Mouse (Mus musculus) G1E (cell line): ENCODE data around the gene Zfp953.
"Not testable (repeated sequence)": the region's sequence is repeated elsewhere in the genome, so short reads cannot be mapped to it uniquely, and the experiment has no call there.

Experiments used
- CTCF ChIP-seq: IDR thresholded peaks from 2 replicates; pipeline ENCODE4 v1.5.1; 2012; ENCODE audit warnings: low read depth, low read length, inconsistent platforms, mixed read lengths
- GATA1 ChIP-seq: IDR thresholded peaks from 2 replicates; pipeline ENCODE4 v1.6.1; 2012; ENCODE audit warnings: borderline replicate concordance, low read length, inconsistent platforms, mixed read lengths

GRCm38 (mm10) chr13:67375050-67375911, 14.9 kb upstream of the Zfp953 start, which contains the start of the genes Gm28041 and Zfp456:
- TF ChIP-seq CTCF, GATA1: not testable (repeated sequence)
